Mouse (Mus musculus) central nervous system, embryonic 18 days (tissue): ENCODE results near the gene Olfr1164. TPM values are rescaled to one million over a fixed set of nuclear protein-coding genes. Genes with fewer than 3 reads are reported as not detected.

ENCODE experiments used
- polyA plus RNA-seq: library from polyadenylated mRNA; depleted of rRNA; stranded (reverse); fragments of >200 nt; gene quantifications from 2 replicates; pipeline ENCODE4 v1.2.3, GENCODE M21; 2012; rRNA removed

Gene Olfr1164
- not detected in 2 replicates for polyA plus RNA-seq

DNA sequence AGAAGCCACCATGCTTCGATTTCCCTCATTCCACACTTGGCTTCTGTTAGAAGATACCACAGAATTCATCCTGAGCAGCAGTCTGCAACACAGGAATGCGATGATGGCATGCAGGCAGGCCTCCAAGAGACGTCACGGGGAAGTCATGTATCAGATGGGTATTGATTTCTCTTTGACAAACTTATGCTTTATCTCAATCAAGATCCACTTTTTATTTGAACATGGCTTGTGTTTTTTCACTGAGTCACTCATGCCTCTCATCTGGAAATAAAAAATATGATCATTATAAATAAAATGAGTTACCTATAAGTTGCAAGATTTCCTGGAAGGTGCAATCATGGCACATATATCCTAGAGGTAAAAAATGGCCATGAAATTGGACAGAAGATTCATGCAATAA lies at the start of gene Olfr1164:
TSS of gene Olfr1164 (minus strand) at position 101 of the 400 bp plus-strand sequence.

GRCm38 (mm10) chr2:88128172-88128571 lies 34.4 kb upstream of the Olfr1164 start, which contains the start of gene Olfr1166:
Gene Olfr1166 (minus strand): TSS chr2:88128272.

GRCm38 (mm10) chr2:88071730-88072129 lies 22.0 kb downstream of the Olfr1164 start, which contains the start of gene Olfr1163:
Gene Olfr1163 (minus strand): TSS chr2:88071830.

DNA sequence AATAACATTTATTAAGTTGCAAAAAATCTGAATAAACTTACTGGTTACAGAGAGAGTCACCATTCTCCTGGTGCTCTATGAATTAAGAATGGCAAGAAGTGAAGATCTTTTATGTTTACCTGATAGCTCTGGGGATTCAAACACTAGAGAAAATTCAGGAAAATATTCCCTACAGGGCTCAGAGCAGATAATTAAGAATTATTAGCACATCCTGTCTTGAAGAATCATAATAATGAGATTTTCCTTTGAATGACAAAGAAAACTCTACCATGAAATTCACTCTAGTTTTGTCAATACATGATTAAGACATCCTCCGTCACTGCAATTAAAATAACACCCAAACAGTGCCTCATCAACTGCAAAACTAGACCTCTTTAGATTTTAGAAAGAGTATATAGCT lies 42.7 kb downstream of the Olfr1164 start, which contains the start of gene Olfr1162:
TSS of gene Olfr1162 (minus strand) at position 101 of the 400 bp plus-strand sequence.

Other genes starting within 250 kb of the Olfr1164 start
- not detected in 2 replicates for gene Olfr1150-ps1, start 250.0 kb downstream of the Olfr1164 start, polyA plus RNA-seq
- gene Olfr1151, start 238.1 kb downstream of the Olfr1164 start, polyA plus RNA-seq = not detected in 2 replicates
- not detected in 2 replicates for gene Olfr1152, start 227.5 kb downstream of the Olfr1164 start, polyA plus RNA-seq
- gene Olfr1153, start 199.0 kb downstream of the Olfr1164 start, polyA plus RNA-seq = not detected in 2 replicates
- not detected in 2 replicates for gene Olfr1154, start 188.8 kb downstream of the Olfr1164 start, polyA plus RNA-seq
- not detected in 2 replicates for gene Olfr1155, start 148.8 kb downstream of the Olfr1164 start, polyA plus RNA-seq
- not detected in 2 replicates for gene Olfr1156, start 140.9 kb downstream of the Olfr1164 start, polyA plus RNA-seq
- gene Olfr1157, start 125.7 kb downstream of the Olfr1164 start, polyA plus RNA-seq = not detected in 2 replicates
- not detected in 2 replicates for gene Olfr74, start 119.3 kb downstream of the Olfr1164 start, polyA plus RNA-seq
- gene Olfr1158, start 103.9 kb downstream of the Olfr1164 start, polyA plus RNA-seq = not detected in 2 replicates
- gene Olfr1160, start 85.7 kb downstream of the Olfr1164 start, polyA plus RNA-seq = not detected in 2 replicates
- not detected in 2 replicates for gene Olfr1161, start 71.2 kb downstream of the Olfr1164 start, polyA plus RNA-seq
- gene Olfr73, start 56.3 kb downstream of the Olfr1164 start, polyA plus RNA-seq = not detected in 2 replicates
- gene Olfr1162, start 42.8 kb downstream of the Olfr1164 start, polyA plus RNA-seq = not detected in 2 replicates
- not detected in 2 replicates for gene Olfr1163, start 22.1 kb downstream of the Olfr1164 start, polyA plus RNA-seq
- gene Olfr1166, start 34.3 kb upstream of the Olfr1164 start, polyA plus RNA-seq = not detected in 2 replicates
- gene Olfr1167, start 61.2 kb upstream of the Olfr1164 start, polyA plus RNA-seq = not detected in 2 replicates
- gene Olfr1168, start 87.9 kb upstream of the Olfr1164 start, polyA plus RNA-seq = not detected in 2 replicates
- not detected in 2 replicates for gene Olfr1170, start 134.4 kb upstream of the Olfr1164 start, polyA plus RNA-seq
- not detected in 2 replicates for gene Olfr1173, start 185.9 kb upstream of the Olfr1164 start, polyA plus RNA-seq
- not detected in 2 replicates for gene Olfr1174-ps, start 221.2 kb upstream of the Olfr1164 start, polyA plus RNA-seq
- gene Olfr1175-ps, start 233.2 kb upstream of the Olfr1164 start, polyA plus RNA-seq = not detected in 2 replicates
- gene Olfr1176, start 242.8 kb upstream of the Olfr1164 start, polyA plus RNA-seq = not detected in 2 replicates